Mouse (Mus musculus) midbrain, embryonic 16.5 days (tissue): ENCODE measurements around the gene Tnfaip3. TPM values are rescaled to one million over a fixed set of nuclear protein-coding genes. Genes with fewer than 3 reads are reported as not detected.

ENCODE experiments used
- ATAC-seq: fragments of 200-750 bp; cut with Nextera tagmentation; 2 replicates; pipeline ENCODE4 v1.8.0; 2017; ENCODE audit warnings: moderate TSS enrichment
- H3K27ac ChIP-seq: fragments of 300-500 bp; sonication (generic); 2 replicates; pipeline ENCODE4 v1.5.1; 2014; ENCODE audit warnings: mild to moderate bottlenecking, low read length, mixed read lengths
- H3K27me3 ChIP-seq: fragments of 300-500 bp; sonication (generic); 2 replicates; pipeline ENCODE4 v1.6.1; 2014; ENCODE audit warnings: low read depth, low read length, mixed read lengths; ENCODE audit not compliant: control insufficient read depth, insufficient read depth
- H3K36me3 ChIP-seq: fragments of 300-500 bp; sonication (generic); 2 replicates; pipeline ENCODE4 v1.6.1; 2014; ENCODE audit warnings: mild to moderate bottlenecking, low read length, moderate library complexity, mixed read lengths; ENCODE audit not compliant: control insufficient read depth, insufficient read depth
- H3K4me1 ChIP-seq: fragments of 300-500 bp; sonication (generic); 2 replicates; pipeline ENCODE4 v1.6.1; 2014; ENCODE audit warnings: mild to moderate bottlenecking, low read length, mixed read lengths; ENCODE audit not compliant: control insufficient read depth, insufficient read depth
- H3K4me2 ChIP-seq: fragments of 300-500 bp; sonication (generic); 2 replicates; pipeline ENCODE4 v1.6.1; 2014; ENCODE audit warnings: mild to moderate bottlenecking, low read length, mixed read lengths
- H3K4me3 ChIP-seq: fragments of 300-500 bp; sonication (generic); 2 replicates; pipeline ENCODE4 v1.5.1; 2014; ENCODE audit warnings: low read depth, mild to moderate bottlenecking, low read length, moderate library complexity, mixed read lengths
- H3K9ac ChIP-seq: fragments of 300-500 bp; sonication (generic); 2 replicates; pipeline ENCODE4 v1.6.1; 2014; ENCODE audit warnings: low read depth, low read length, mixed read lengths
- H3K9me3 ChIP-seq: fragments of 300-500 bp; sonication (generic); replicated peaks from 2 replicates; pipeline ENCODE4 v1.6.1; 2014; ENCODE audit warnings: mild to moderate bottlenecking, low read length, mixed read lengths; ENCODE audit not compliant: control insufficient read depth, poor library complexity, severe bottlenecking
- WGBS: fragments of 180-500 bp; shearing (Covaris S2); extraction: QIAGEN DNeasy Blood & Tissue Kit; methylation state at CpG from one replicate; pipeline ENCODE4 v1.1.7; 2014; 5-methylcytosine and 5-hydroxymethylcytosine counted together
- polyA plus RNA-seq: library from polyadenylated mRNA; unstranded; fragments of >200 nt; fragmentation: Nextera tagmentation; extraction: Ambion mirVana; gene quantifications from 2 replicates; pipeline ENCODE4 v1.2.1, GENCODE M21; 2015

The Tnfaip3 gene
- polyA plus RNA-seq, 1 experiment from 2014 or later: 3.4 TPM

DNA sequence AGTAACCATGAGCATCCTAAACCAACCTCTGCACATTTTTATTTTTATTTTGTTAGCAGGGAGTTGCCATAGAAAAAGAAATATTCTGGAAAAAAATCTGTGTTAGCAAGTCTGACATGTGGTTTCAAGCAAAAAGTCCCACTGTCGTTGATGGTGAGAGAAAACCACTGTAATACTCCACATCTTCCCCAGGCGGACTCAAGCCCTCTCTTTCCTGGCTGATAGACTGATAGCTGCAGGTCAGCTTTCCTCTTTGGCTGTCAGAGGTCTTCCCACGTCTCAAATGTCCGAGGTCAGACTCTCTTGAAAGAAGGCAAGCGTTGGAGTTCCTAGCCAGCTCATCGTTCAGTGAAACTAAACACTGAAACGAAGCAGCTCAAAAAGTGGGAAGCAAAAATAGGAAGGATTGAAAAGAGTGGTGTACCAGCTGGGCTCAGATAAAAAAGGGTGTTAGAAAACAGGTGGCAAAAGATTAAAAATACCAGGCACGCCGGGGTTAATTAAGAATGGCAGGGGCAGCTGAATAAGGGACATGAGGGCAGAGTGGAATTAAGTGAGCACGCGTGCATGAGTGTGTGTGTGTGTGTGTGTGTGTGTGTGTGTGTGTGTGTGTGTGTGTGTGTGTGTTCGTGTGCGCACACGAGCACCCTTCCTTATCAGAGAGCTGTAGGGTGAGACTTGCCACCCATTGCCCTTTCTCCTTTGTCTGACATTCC lies 55.5 kb downstream of the Tnfaip3 start:
- H3K27me3 ChIP-seq: no peaks in the 10 kb centered on the region
- H3K4me3 ChIP-seq: no peak overlapping the region
- H3K9ac ChIP-seq: no peak overlapping the region
- no peak for ATAC-seq
- no peak overlapping the region for H3K27ac ChIP-seq
- no peak overlapping the region for H3K4me2 ChIP-seq
- WGBS: 71% methylated on average over 14 of the region's 14 CpGs
- H3K9me3 ChIP-seq: no peaks in the 10 kb centered on the region
- no peaks in the 10 kb centered on the region for H3K4me1 ChIP-seq
- H3K36me3 ChIP-seq: no peaks in the 10 kb centered on the region

DNA sequence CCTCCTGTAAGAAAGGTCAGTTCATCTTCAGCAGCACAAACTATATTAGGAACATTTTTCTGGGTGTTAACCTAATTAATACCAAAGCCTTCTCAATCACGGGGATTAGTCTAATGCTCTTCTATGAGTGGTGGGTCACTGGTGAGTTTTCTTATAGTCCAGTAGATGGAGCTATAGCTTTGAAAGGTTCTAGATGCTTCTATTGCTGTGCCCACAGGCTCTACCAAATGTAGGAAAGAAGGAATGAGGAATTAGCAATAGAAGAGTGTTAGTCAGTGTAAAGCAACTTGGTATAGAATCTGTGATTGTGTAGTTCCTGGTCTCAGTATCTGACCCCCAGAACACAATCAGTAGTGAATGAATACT lies 61.8 kb downstream of the Tnfaip3 start:
- no peaks in the 10 kb centered on the region for H3K9me3 ChIP-seq
- no peaks in the 10 kb centered on the region for H3K36me3 ChIP-seq
- no peak overlapping the region for H3K27ac ChIP-seq
- H3K27me3 ChIP-seq: no peaks in the 10 kb centered on the region
- ATAC-seq: no peak
- H3K9ac ChIP-seq: no peak overlapping the region
- H3K4me2 ChIP-seq: no peak overlapping the region
- H3K4me1 ChIP-seq: no peaks in the 10 kb centered on the region
- 5% methylated on average over 1 of the region's 1 CpGs for WGBS
- H3K4me3 ChIP-seq: no peak overlapping the region

DNA sequence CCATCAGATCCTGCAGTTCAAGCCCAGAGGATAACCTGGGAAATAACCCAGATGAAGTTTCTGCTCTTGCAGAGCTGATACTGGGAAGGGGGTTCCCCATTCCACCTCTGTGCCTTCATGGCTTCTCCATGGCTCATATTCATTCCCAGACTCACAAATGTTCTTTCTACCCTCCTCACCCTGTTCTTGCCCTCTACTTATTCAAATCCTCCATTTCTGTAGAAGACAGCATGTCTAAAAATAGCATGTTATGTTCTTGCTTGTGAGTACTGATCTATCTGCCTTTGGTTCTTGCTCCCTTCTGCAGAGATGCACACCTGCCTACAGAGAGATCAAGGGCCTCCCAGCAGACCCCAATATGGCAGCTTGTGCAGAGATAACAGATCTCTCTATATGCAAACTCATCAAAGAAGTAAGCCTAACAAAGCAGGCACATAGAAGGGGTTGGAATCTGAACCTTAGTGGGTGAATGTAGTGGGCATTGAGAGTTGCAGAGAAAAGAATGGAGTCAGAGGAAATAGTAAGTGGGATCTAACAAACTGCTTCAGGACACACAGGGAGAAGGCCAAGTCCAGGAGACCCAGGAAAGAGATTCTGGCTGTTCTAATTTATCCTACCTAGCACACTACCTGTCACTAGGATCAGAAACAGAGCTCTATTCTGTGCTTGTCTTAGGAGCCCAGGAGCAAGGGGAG lies 62.3 kb downstream of the Tnfaip3 start:
- Histone ChIP-seq H3K27me3 (no peaks in the 10 kb centered on the region), H3K4me2 (no peak overlapping the region), H3K4me3 (no peak overlapping the region), H3K4me1 (no peaks in the 10 kb centered on the region), H3K27ac (no peak overlapping the region), H3K36me3 (no peaks in the 10 kb centered on the region), H3K9me3 (no peaks in the 10 kb centered on the region), H3K9ac (no peak overlapping the region)
- ATAC-seq: no peak

Other genes starting within 250 kb of the Tnfaip3 start
- gene Gm4922, start 228.9 kb downstream of the Tnfaip3 start, polyA plus RNA-seq: 0.39 TPM in 2 replicates
- gene Perp, start 170.6 kb downstream of the Tnfaip3 start, polyA plus RNA-seq: 11.7 and 12.4 TPM in 2 replicates